Mouse (Mus musculus): ENCODE data around the gene Trim67. TPM values are rescaled to one million over a fixed set of nuclear protein-coding genes. Genes with fewer than 3 reads are reported as not detected.
A peak's percentile ranks its signal among the peaks of the same experiment; 100 is the strongest.

Trim67 gene
- total and polyA plus RNA-seq, 3 experiments, result 0.08 TPM; not detected in 2

DNA sequence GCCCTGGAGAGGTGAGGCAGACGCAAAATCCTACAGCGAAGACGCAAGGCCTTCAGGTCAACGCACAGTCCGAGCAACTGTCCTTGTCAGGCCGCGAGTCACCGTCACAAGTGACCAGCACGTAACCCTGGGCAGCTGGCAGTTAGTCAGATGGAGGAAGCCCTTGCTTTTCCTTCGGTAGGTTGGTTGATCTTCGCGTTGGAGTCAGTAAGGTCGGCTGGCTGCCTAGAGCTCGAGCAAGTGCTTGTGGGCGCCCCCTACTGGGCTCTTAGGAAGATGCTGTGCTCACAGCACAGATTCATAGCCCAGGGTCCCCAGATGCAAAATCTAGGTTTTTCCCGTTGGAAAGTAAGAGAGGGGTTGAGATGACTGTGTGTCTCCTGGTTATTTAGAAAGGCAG, 17.2 kb upstream of the Trim67 start:
- TF ChIP-seq RCOR1 (conservative IDR thresholded peaks at IDR 0.05; ENCODE audit: low read depth, low read length) (no peak), SIN3A (IDR thresholded peaks at IDR 0.05; ENCODE audit: low read length) (no peak), ELF1 (IDR thresholded peaks at IDR 0.05; ENCODE audit: low read depth, low read length) (0 out of 2 replicates have a peak, but pooled peaks have one; percentile 31), ZC3H11A (IDR thresholded peaks at IDR 0.05; ENCODE audit: low read depth, low read length) (0 out of 2 replicates have a peak, but pooled peaks have one; percentile 8), RAD21 (IDR thresholded peaks at IDR 0.05; ENCODE audit: low read depth, low read length) (peak; percentile 69), ETS1 (conservative IDR thresholded peaks at IDR 0.05; ENCODE audit: low read depth, low read length) (no peak), BHLHE40 (IDR thresholded peaks at IDR 0.05; ENCODE audit: low read depth, low read length) (no peak), USF2 (conservative IDR thresholded peaks at IDR 0.05; ENCODE audit: low read depth, low read length) (no peak), SMC3 (IDR thresholded peaks at IDR 0.05; ENCODE audit: low read depth, low read length) (peak; percentile 82), MAZ (IDR thresholded peaks at IDR 0.05; ENCODE audit: low read depth, low read length) (no peak), CTCF (conservative IDR thresholded peaks at IDR 0.05 in 1 of 2, IDR thresholded peaks at IDR 0.05 in 1 of 2; ENCODE audit: low read depth in 2 of 2, low read length in 2 of 2) (peak; percentile 54 to 89)
- peak; percentile 77 for DNase-seq (ENCODE audit: extremely low read depth)
- no peak overlapping the region for H3K4me3 ChIP-seq (replicated peaks in 1 of 3; ENCODE audit: low read depth in 2 of 3, low read length in 2 of 3, poor library complexity in 1 of 3)

DNA sequence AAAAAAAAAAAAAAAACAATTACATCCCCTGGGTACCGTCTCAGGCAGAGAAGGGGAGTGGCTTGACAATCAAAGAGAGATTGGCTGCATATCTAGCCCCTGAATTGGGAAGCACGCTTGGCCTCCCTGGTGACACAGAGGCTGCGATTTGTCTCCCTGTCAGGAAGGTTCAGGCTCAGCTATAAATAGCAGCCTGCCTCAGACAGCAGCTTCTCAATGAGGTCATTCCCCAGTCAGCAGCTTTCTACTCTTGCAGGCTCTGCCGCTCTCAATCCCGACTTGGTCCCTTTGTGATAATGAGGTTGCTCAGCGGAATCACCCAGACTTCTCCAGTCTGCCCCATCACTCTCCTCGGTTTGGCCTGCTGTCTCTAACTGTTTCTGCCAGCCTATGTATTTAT, 12.7 kb upstream of the Trim67 start:
- no peaks in the 10 kb centered on the region for H3K9me3 ChIP-seq (replicated peaks; ENCODE audit: low read length)
- no peak overlapping the region for H3K4me3 ChIP-seq (replicated peaks in 1 of 3; ENCODE audit: low read depth in 2 of 3, low read length in 2 of 3, poor library complexity in 1 of 3)
- dilution Hi-C loops (cut with MboI; ENCODE audit: extremely low pct_ligation_motif_present, extremely low pct_unique_long_range_greater_than_20kb, low sequenced_read_pairs) (no loop called here), in situ Hi-C loops (cut with MboI; ENCODE audit: low pct_ligation_motif_present, low pct_unique_long_range_greater_than_20kb, low sequenced_read_pairs) (no loop called here)
- H3K27me3 ChIP-seq (replicated peaks), result peaks cover 50% of the 10 kb centered on the region
- H3K9ac ChIP-seq (ENCODE audit: insufficient read depth, low read depth), result no peak overlapping the region
- TF ChIP-seq MEF2A (IDR thresholded peaks at IDR 0.05; ENCODE audit: borderline replicate concordance, low read depth, low read length) (0 out of 2 replicates have a peak, but pooled peaks have one; percentile 22), MXI1 (IDR thresholded peaks at IDR 0.05; ENCODE audit: low read depth, low read length) (no peak)
- no peak overlapping the region for H3K27ac ChIP-seq (ENCODE audit: insufficient read depth, low read depth)
- H3K4me1 ChIP-seq (ENCODE audit: control insufficient read depth in 1 of 2, insufficient read depth in 2 of 2), result peaks cover 2 to 5% of the 10 kb centered on the region in 2 experiments; a peak in 3 of 4 replicates
- H3K79me2 ChIP-seq (replicated peaks; ENCODE audit: control insufficient read depth, extremely low read depth, insufficient read depth, poor library complexity, severe bottlenecking), result no peaks in the 10 kb centered on the region
- no peaks in the 10 kb centered on the region for H3K36me3 ChIP-seq (replicated peaks in 1 of 2; ENCODE audit: control insufficient read depth in 1 of 2, insufficient read depth in 1 of 2, low read length in 1 of 2)
- no peak overlapping the region for H3K4me2 ChIP-seq (ENCODE audit: insufficient read depth, low read depth, poor library complexity, severe bottlenecking)
- DNase-seq (ENCODE audit: extremely low read depth), result no peak

More for the DNA sequence above, 17.2 kb upstream of the Trim67 start:
- H3K9me3 ChIP-seq (replicated peaks; ENCODE audit: low read length), result no peaks in the 10 kb centered on the region
- H3K36me3 ChIP-seq (replicated peaks in 1 of 2; ENCODE audit: control insufficient read depth in 1 of 2, insufficient read depth in 1 of 2, low read length in 1 of 2), result no peaks in the 10 kb centered on the region
- peaks cover 75% of the 10 kb centered on the region for H3K27me3 ChIP-seq (replicated peaks)
- H3K79me2 ChIP-seq (replicated peaks; ENCODE audit: control insufficient read depth, extremely low read depth, insufficient read depth, poor library complexity, severe bottlenecking), result no peaks in the 10 kb centered on the region
- dilution Hi-C loops (cut with MboI; ENCODE audit: extremely low pct_ligation_motif_present, extremely low pct_unique_long_range_greater_than_20kb, low sequenced_read_pairs) (no loop called here), in situ Hi-C loops (cut with MboI; ENCODE audit: low pct_ligation_motif_present, low pct_unique_long_range_greater_than_20kb, low sequenced_read_pairs) (loop anchor here (10.0 kb wide), 1 partner anchor 51 kb away; the partner anchor contains the start of genes Arv1 and Ttc13)
- H3K9ac ChIP-seq (ENCODE audit: insufficient read depth, low read depth), result no peak overlapping the region
- H3K4me1 ChIP-seq (ENCODE audit: control insufficient read depth in 1 of 2, insufficient read depth in 2 of 2), result peaks cover 2 to 5% of the 10 kb centered on the region in 2 experiments; a peak in 2 of 4 replicates
- no peak overlapping the region for H3K4me2 ChIP-seq (ENCODE audit: insufficient read depth, low read depth, poor library complexity, severe bottlenecking)
- no peak overlapping the region for H3K27ac ChIP-seq (ENCODE audit: insufficient read depth, low read depth)

DNA sequence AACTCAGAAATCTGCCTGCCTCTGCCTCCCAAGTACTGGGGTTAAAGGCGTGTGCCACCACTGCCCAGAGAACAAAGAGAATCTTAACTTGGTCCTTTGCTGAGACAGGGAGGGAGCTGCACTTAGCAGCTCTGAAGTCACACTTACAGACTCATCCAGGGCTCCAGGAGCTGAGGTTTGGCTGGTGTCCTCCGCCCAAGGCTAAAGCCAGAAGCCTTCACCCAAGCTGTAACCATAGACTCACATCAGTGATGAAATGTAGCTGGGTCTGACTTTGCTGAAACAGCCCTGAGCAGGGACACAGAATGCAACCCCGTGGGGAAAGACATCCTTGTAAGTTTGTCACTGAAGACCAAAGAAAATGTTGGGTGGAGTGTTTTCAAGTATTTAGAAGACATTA, 10.5 kb upstream of the Trim67 start:
- no peaks in the 10 kb centered on the region for H3K36me3 ChIP-seq (replicated peaks in 1 of 2; ENCODE audit: control insufficient read depth in 1 of 2, insufficient read depth in 1 of 2, low read length in 1 of 2)
- H3K4me3 ChIP-seq (replicated peaks in 1 of 3; ENCODE audit: low read depth in 2 of 3, low read length in 2 of 3, poor library complexity in 1 of 3), result no peak overlapping the region
- TF ChIP-seq CHD2 (IDR thresholded peaks at IDR 0.05; ENCODE audit: low read length) (no peak), MYC (IDR thresholded peaks at IDR 0.05; ENCODE audit: low read depth, low read length) (no peak), NRF1 (IDR thresholded peaks at IDR 0.05; ENCODE audit: low read depth, low read length) (no peak), RAD21 (IDR thresholded peaks at IDR 0.05; ENCODE audit: low read depth, low read length) (no peak), JUND (conservative IDR thresholded peaks at IDR 0.05; ENCODE audit: low read depth, low read length) (no peak), MAX (IDR thresholded peaks at IDR 0.05; ENCODE audit: low read length) (no peak), POLR2A (IDR thresholded peaks at IDR 0.05; ENCODE audit: low read depth, low read length) (no peak), USF1 (IDR thresholded peaks at IDR 0.05; ENCODE audit: low read depth, low read length) (no peak), KAT2A (IDR thresholded peaks at IDR 0.05; ENCODE audit: insufficient replicate concordance, low read length) (no peak), SIN3A (IDR thresholded peaks at IDR 0.05; ENCODE audit: low read length) (no peak), CHD1 (IDR thresholded peaks at IDR 0.05; ENCODE audit: low read depth, low read length) (no peak), ZKSCAN1 (IDR thresholded peaks at IDR 0.05; ENCODE audit: borderline replicate concordance, low read depth, low read length) (no peak), IRF4 (IDR thresholded peaks at IDR 0.05; ENCODE audit: low read depth, low read length) (no peak), HCFC1 (IDR thresholded peaks at IDR 0.05; ENCODE audit: low read depth, low read length) (no peak), GABPA (IDR thresholded peaks at IDR 0.05; ENCODE audit: insufficient replicate concordance, low read depth, low read length) (no peak)
- no peak for DNase-seq (ENCODE audit: extremely low read depth)
- peaks cover 42% of the 10 kb centered on the region for H3K27me3 ChIP-seq (replicated peaks)
- H3K9me3 ChIP-seq (replicated peaks; ENCODE audit: low read length), result no peaks in the 10 kb centered on the region
- peaks cover 0 to 5% of the 10 kb centered on the region in 2 experiments; a peak in 3 of 4 replicates for H3K4me1 ChIP-seq (ENCODE audit: control insufficient read depth in 1 of 2, insufficient read depth in 2 of 2)
- no peak overlapping the region for H3K4me2 ChIP-seq (ENCODE audit: insufficient read depth, low read depth, poor library complexity, severe bottlenecking)
- dilution Hi-C loops (cut with MboI; ENCODE audit: extremely low pct_ligation_motif_present, extremely low pct_unique_long_range_greater_than_20kb, low sequenced_read_pairs), result no loop called here
- no peak overlapping the region for H3K27ac ChIP-seq (ENCODE audit: insufficient read depth, low read depth)
- in situ Hi-C loops (cut with MboI; ENCODE audit: low pct_ligation_motif_present, low pct_unique_long_range_greater_than_20kb, low sequenced_read_pairs), result no loop called here
- H3K79me2 ChIP-seq (replicated peaks; ENCODE audit: control insufficient read depth, extremely low read depth, insufficient read depth, poor library complexity, severe bottlenecking), result no peaks in the 10 kb centered on the region
- H3K9ac ChIP-seq (ENCODE audit: insufficient read depth, low read depth), result no peak overlapping the region
